Mouse (Mus musculus) A20 (cell line): ENCODE results near the gene Tspan9.

Source experiments
- DNase-seq: peaks from one replicate; pipeline ENCODE4 v3.0.0-alpha.2; 2011; ENCODE audit warnings: low read depth, low spot score

The Tspan9 gene

GRCm38 (mm10) chr6:127928682-127929081 lies 214.7 kb downstream of the Tspan9 start:
- no peak for DNase-seq

DNA sequence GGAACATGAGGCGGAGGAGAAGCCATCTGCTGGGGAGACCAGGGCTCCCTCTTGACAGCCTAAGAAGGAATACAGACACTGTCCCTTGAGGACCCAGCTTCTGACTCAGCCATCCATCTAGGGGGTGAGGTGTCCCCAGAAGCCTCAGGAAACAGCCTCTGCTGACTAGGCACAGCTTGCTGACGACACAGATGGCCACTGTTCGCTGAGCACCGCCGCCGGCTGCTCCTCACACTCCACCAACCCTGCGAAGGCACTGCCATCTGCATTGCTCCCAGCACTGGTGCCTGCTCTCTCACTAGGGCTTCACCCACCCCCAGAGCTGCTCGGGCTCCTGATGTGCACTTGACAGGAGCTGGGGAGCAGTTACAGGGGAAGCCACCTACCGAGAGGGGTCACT lies 217.5 kb downstream of the Tspan9 start:
- DNase-seq = no peak

- DNase-seq = no peak
Observed at GRCm38 (mm10) chr6:127924750-127925149, 218.6 kb downstream of the Tspan9 start.

GRCm38 (mm10) chr6:127923296-127923695 lies 220.1 kb downstream of the Tspan9 start:
- no peak for DNase-seq

- no peak for DNase-seq
Observed at GRCm38 (mm10) chr6:127921996-127922395, 221.4 kb downstream of the Tspan9 start.

GRCm38 (mm10) chr6:127920652-127921051 lies 222.7 kb downstream of the Tspan9 start:
- DNase-seq = peak; percentile 70

GRCm38 (mm10) chr6:127919491-127919890 lies 223.9 kb downstream of the Tspan9 start:
- no peak for DNase-seq

DNA sequence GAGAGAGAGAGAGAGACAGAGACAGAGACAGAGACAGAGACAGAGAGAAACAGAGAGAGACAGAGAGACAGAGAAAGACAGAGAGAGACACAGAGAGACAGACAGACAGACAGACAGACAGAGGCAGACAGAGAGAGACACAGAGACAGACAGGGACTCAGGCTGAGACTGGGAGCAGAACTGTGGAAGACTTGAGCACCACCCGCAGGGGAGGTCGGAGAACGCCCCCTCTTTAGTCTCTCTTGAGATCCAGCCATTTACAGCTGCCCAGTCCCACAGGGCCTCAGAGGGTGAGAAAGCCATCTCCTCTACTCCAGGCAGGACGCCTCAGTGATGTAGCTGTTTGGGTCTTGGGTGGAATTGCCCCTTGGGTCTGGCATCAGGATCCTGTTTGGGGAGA lies 225.7 kb downstream of the Tspan9 start:
- no peak for DNase-seq

DNA sequence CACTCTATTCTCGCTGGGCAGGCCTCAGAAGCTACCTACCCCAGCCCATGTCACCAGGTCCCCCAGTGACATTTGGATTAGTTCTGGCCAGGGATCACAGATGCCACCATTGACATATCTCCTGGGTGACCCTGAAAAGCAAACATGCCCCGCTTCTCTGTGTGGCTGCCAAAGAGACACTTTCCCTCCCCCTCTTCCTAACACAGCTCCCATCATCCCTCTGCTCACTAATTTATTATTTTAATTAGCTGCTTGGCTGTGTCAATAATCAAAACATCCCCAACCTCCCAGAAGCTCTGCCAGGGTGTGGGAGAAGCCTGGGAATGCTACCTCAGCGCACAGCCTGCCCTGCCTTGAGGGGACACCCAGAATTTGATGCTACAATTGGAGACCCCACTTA lies 226.4 kb downstream of the Tspan9 start:
- no peak for DNase-seq

GRCm38 (mm10) chr6:127912938-127913337 lies 230.5 kb downstream of the Tspan9 start:
- no peak for DNase-seq

DNA sequence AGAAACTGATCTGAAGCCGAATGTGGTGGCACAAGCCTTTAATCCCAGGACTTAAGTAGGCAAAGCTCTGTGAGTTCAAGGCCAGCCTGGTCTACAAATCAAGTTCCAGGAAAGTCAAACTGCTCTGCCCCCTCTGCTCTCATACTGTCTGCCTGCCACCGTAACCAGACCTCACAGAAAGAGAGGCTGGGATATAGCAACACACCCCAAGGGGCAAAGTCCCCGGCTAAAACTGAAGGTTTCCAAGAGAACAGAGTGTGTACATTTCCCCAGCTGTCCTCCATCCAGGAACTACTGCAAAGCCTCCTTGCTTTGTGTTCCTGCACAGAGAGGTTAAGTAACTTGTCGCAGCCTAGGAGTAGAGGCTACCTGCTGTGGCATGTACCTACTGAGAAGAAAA lies 231.7 kb downstream of the Tspan9 start:
- no peak for DNase-seq
